Mouse (Mus musculus) ovary, adult 10 weeks (tissue): Measurements from ENCODE around the gene Hist1h2bl. TPM values are rescaled to one million over a fixed set of nuclear protein-coding genes. Genes with fewer than 3 reads are reported as not detected.

Experiments used
- polyA plus RNA-seq: library from polyadenylated mRNA; stranded (reverse); fragments of 350-450 nt; fragmentation: Illumina TruSeq; extraction: RNeasy Lipid Tissue Mini Kit (QIAGEN cat#74804); gene quantifications from one replicate; pipeline ENCODE4 v1.2.3, GENCODE M21; 2014

Hist1h2bl gene
- polyA plus RNA-seq = not detected

DNA sequence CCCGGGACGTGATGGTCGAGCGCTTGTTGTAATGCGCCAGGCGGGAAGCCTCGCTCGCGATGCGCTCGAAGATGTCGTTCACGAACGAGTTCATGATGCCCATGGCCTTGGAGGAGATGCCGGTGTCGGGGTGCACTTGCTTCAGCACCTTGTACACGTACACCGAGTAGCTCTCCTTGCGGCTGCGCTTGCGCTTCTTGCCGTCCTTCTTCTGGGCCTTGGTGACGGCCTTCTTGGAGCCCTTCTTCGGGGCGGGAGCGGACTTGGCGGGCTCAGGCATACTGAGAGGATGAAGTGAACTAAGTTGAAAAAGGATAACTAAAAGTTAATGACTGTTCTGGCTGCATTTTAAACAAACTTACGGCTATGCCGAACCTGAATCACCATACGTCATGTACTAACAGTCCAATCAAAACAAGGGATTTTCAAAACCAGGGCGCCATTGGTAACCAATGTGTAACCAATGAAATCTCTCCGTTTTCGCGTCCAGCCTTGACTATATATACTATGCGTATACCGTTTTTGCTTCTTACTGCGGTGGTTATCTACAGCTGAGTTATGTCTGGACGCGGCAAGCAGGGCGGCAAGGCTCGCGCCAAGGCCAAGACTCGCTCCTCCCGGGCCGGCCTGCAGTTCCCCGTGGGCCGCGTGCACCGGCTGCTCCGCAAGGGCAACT, at the start of gene Hist1h2bl, which contains the start of gene Hist1h2ai:
Gene Hist1h2bl, minus strand, starts transcription at position 280 of the 676 bp plus-strand sequence.
Gene Hist1h2ai, plus strand, starts transcription at position 559 of the 676 bp plus-strand sequence.

DNA sequence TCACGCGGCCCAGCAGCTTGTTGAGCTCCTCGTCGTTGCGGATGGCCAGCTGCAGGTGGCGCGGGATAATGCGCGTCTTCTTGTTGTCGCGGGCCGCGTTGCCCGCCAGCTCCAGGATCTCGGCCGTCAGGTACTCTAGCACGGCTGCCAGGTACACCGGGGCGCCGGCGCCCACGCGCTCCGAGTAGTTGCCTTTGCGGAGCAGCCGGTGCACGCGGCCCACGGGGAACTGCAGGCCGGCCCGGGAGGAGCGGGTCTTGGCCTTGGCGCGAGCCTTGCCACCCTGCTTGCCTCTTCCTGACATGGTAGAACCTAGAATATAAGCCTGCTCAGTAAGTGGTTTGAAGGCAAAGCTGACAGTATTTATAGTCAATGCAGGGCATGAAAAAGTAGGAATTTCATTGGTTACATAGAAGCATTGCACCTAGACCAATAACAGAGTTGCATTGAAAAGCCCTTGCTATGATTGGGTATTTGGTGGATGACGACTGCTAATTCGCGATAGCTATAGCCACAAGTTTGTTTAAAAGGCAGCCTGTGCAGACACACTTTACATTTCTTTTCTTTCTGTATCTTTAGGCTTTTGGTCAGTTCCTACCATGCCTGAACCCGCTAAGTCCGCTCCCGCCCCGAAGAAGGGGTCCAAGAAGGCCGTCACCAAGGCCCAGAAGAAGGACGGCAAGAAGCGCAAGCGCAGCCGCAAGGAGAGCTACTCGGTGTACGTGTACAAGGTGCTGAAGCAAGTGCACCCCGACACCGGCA, 37.8 kb upstream of the Hist1h2bl start, which contains the start of the genes Hist1h2ak and Hist1h2bn:
Gene Hist1h2ak, minus strand, starts transcription at position 304 of the 762 bp plus-strand sequence.
Gene Hist1h2bn, plus strand, starts transcription at position 600 of the 762 bp plus-strand sequence.

DNA sequence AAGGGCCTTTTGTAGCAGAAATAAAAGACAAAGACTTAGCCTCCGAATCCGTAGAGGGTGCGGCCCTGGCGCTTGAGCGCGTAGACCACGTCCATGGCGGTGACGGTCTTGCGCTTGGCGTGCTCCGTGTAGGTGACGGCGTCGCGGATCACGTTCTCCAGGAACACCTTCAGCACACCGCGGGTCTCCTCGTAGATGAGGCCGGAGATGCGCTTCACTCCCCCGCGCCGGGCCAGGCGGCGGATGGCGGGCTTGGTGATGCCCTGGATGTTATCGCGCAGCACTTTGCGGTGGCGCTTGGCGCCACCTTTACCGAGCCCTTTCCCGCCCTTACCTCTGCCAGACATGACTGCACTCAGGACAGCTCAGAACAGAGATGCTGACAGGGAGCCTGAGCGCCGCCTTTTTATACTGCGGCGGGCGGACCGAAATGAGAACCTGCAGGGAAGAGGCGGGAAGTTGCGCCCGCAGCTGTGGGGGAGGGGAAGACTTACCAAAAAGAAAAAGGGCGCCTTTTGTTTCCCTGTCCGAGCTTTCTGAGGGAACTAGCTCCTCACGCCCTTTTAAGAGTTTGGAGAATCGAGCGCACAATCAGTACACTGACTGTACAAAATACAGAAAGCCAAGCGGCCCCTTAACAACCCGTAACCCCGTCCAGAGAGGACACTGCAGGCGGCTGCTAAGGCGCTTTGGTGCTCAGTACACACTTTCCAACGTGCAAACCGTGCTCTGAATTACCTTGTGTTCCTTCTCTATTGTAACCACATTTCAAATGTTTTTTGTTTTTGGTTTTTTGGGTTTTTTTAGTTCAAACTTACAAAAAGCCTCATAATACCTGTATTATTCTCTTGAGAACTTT, 34.4 kb upstream of the Hist1h2bl start, which contains the start of gene Hist1h4k:
Gene Hist1h4k, minus strand, starts transcription at position 347 of the 859 bp plus-strand sequence.

DNA sequence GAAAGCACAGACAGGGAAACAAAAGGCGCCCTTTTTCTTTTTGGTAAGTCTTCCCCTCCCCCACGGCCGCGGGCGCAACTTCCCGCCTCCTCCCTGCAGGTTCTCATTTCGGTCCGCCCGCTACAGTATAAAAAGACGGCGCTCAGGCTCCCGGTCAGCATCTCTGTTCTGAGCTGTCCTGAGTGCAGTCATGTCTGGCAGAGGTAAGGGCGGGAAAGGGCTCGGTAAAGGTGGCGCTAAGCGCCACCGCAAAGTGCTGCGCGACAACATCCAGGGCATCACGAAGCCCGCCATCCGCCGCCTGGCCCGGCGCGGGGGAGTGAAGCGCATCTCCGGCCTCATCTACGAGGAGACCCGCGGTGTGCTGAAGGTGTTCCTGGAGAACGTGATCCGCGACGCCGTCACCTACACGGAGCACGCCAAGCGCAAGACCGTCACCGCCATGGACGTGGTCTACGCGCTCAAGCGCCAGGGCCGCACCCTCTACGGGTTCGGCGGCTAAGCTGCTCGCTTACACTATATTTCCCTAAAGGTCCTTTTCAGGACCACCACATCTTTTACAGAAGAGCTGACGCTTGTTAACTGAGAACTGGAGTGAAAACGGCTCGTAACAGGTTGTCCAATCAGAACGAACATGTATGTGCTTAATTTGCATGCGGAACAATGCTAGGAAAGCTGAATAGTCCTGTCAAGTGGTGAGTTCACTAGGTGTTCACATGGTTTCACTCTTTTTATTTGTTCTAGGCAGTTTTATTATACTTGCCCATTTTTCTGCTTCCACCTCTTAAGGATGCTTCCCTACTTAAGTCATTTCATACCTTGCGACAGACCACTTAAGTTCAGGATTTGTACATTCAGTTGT, 19.2 kb upstream of the Hist1h2bl start, which contains the start of gene Hist1h4j:
Gene Hist1h4j, plus strand, starts transcription at position 159 of the 862 bp plus-strand sequence.

DNA sequence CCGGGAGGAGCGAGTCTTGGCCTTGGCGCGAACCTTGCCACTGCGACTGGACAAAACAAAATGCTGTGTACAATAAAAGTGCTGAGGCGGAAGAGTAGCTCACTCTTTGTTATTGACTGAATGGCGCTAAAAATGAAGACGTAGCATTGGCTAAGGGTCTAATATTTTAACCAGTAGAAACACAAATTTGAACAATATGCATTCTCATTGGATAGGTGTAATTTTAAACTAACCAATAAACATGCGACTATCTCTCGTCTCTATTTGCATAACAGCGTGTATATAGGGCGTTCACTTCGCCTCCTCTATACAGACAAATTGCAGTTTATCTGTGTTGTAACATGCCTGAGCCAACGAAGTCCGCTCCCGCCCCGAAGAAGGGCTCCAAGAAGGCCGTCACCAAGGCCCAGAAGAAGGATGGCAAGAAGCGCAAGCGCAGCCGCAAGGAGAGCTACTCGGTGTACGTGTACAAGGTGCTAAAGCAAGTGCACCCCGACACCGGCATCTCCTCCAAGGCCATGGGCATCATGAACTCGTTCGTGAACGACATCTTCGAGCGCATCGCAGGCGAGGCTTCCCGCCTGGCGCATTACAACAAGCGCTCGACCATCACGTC, 5.9 kb upstream of the Hist1h2bl start, which contains the start of gene Hist1h2bm:
Gene Hist1h2bm, plus strand, starts transcription at position 288 of the 616 bp plus-strand sequence.

DNA sequence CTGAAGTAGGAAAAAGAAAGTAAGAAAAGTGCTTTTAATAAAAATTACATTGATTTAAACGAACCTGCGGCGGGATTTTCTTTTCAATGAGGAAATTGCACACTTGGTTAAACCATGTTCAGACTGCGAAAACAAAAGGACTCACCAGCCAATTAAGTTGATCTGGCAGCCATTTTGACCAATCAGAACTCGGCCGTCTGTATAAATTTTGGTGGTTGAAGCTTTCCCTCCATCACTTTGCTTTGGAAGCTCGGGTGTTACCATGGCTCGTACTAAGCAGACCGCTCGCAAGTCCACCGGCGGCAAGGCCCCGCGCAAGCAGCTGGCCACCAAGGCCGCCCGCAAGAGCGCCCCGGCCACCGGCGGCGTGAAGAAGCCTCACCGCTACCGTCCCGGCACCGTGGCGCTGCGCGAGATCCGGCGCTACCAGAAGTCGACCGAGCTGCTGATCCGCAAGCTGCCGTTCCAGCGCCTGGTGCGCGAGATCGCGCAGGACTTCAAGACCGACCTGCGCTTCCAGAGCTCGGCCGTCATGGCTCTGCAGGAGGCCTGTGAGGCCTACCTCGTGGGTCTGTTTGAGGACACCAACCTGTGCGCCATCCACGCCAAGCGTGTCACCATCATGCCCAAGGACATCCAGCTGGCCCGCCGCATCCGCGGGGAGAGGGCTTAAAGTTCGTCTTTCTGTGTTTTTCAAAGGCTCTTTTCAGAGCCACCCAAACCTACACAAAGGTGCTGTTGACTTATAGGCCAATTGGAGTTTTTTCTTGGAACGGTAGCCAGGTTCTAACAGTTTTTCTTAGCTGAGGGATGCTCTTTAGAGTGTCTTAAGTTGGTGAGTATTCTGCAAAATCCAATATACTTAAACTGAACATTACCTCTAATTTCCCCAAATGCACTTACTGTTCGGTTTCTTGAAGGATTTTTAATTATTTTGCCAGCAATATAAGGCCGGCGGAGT, 1.7 kb upstream of the Hist1h2bl start, which contains the start of gene Hist1h3h:
Gene Hist1h3h, plus strand, starts transcription at position 263 of the 961 bp plus-strand sequence.

DNA sequence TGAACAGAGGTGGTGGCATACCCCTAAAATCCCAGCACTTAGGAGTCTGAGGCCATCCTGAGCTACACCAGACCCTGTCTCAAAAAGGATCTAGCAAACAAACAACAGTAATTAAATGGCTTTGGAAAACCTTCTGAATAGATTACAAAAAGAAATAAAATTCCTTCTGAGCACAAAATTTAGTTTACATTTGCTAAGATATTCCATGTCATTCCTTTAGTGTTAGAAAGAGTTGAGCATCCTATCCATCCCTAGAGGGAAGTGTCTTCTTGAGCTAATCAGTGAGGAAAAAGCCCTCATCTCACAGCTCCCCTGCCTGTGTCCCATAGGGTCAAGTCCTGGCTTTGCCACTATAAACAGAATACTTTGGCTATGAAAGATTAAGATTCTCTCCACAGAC, 18.1 kb downstream of the Hist1h2bl start, which contains the start of gene Olfr1359:
Gene Olfr1359, plus strand, starts transcription at position 301 of the 400 bp plus-strand sequence.

DNA sequence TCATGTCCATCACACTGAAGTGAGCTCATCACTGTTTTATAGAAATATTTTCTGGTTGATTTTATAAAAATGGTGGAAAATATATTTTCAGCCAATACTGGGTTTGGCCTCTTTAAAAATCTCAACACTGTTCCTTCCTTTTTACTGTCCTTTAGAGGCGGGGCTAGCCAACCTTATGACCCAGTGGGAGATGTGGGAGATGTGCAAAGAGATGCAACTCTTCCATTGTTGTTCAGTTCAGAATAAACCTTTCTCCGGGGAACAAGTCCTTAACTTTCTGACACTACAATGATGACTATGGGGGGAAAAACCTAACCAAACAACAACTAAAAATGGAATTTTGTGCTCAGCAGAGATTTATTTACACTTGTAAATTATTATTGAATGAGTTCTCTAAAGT, 38.6 kb downstream of the Hist1h2bl start, which contains the start of gene Olfr1360:
Gene Olfr1360, minus strand, starts transcription at position 101 of the 400 bp plus-strand sequence.

Other genes starting within 250 kb of the Hist1h2bl start
- gene Nkapl, start 247.6 kb downstream of the Hist1h2bl start, polyA plus RNA-seq = 3.9 TPM
- 3.7 TPM for gene Zkscan4, start 237.2 kb downstream of the Hist1h2bl start, polyA plus RNA-seq
- gene Gm10065, start 236.7 kb downstream of the Hist1h2bl start, polyA plus RNA-seq = not detected
- gene AK157302, start 220.9 kb downstream of the Hist1h2bl start, polyA plus RNA-seq = 4.8 TPM
- not detected for gene Gm11273, start 214.7 kb downstream of the Hist1h2bl start, polyA plus RNA-seq
- 69.8 TPM for gene Zkscan8, start 185.0 kb downstream of the Hist1h2bl start, polyA plus RNA-seq
- not detected for gene Olfr1366, start 173.3 kb downstream of the Hist1h2bl start, polyA plus RNA-seq
- gene Olfr1535, start 156.2 kb downstream of the Hist1h2bl start, polyA plus RNA-seq = not detected
- not detected for gene Olfr1364, start 134.4 kb downstream of the Hist1h2bl start, polyA plus RNA-seq
- not detected for gene Olfr1362, start 102.1 kb downstream of the Hist1h2bl start, polyA plus RNA-seq
- gene Olfr11, start 73.6 kb downstream of the Hist1h2bl start, polyA plus RNA-seq = not detected
- not detected for gene Olfr1361, start 52.8 kb downstream of the Hist1h2bl start, polyA plus RNA-seq
- not detected for gene Olfr1360, start 38.7 kb downstream of the Hist1h2bl start, polyA plus RNA-seq
- gene Olfr1359, start 18.0 kb downstream of the Hist1h2bl start, polyA plus RNA-seq = not detected
- not detected for gene Hist1h2ai, start 279 bp upstream of the Hist1h2bl start, polyA plus RNA-seq
- not detected for gene Hist1h3h, start 1.5 kb upstream of the Hist1h2bl start, polyA plus RNA-seq
- gene Hist1h2bm, start 5.9 kb upstream of the Hist1h2bl start, polyA plus RNA-seq = not detected
- not detected for gene Hist1h4j, start 18.9 kb upstream of the Hist1h2bl start, polyA plus RNA-seq
- gene Hist1h4k, start 34.4 kb upstream of the Hist1h2bl start, polyA plus RNA-seq = not detected
- gene Hist1h2ak, start 37.7 kb upstream of the Hist1h2bl start, polyA plus RNA-seq = not detected
- gene Hist1h2bn, start 38.0 kb upstream of the Hist1h2bl start, polyA plus RNA-seq = not detected
- not detected for gene Hist1h1b, start 64.5 kb upstream of the Hist1h2bl start, polyA plus RNA-seq
- not detected for gene Hist1h3i, start 67.2 kb upstream of the Hist1h2bl start, polyA plus RNA-seq
- gene Hist1h2an, start 71.1 kb upstream of the Hist1h2bl start, polyA plus RNA-seq = not detected
- not detected for gene Hist1h2bp, start 71.3 kb upstream of the Hist1h2bl start, polyA plus RNA-seq
- not detected for gene Hist1h2bq, start 94.1 kb upstream of the Hist1h2bl start, polyA plus RNA-seq
- gene Hist1h2ao, start 94.3 kb upstream of the Hist1h2bl start, polyA plus RNA-seq = not detected
- not detected for gene Hist1h4m, start 95.6 kb upstream of the Hist1h2bl start, polyA plus RNA-seq
- not detected for gene Hist1h4n, start 116.1 kb upstream of the Hist1h2bl start, polyA plus RNA-seq
- gene Hist1h2ap, start 117.4 kb upstream of the Hist1h2bl start, polyA plus RNA-seq = not detected
- 0.54 TPM for gene Hist1h2br, start 117.6 kb upstream of the Hist1h2bl start, polyA plus RNA-seq
- gene Zfp184, start 229.0 kb upstream of the Hist1h2bl start, polyA plus RNA-seq = 18.4 TPM